Mouse (Mus musculus) c-Kit-positive CD71-positive TER-119-positive erythroid progenitor cells, embryonic 14.5 days (primary cell): ENCODE data around the gene Suclg2.

Experiments
- DNase-seq: peaks from one replicate; pipeline ENCODE4 v3.0.0-alpha.2; 2013; ENCODE audit warnings: low spot score

Suclg2 gene

DNA sequence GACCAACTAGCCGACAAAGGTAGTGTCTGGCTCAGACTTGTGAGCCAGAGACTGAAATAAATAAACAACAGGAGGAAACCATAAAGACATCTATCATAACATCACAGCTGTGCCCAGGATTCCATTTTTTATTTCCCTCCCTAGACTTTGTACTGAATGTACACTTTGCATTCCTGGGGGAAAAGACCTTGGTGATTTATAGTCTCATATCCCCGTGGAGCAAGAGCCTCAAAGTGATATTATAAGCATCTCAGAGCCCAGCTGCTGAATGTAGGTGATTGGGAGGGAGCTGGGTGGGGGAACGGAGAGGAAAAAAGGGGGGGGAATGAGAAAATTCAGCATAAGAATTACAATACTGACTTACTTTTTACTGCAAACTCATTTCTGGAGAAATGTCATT is 259.2 kb downstream of the Suclg2 start:
- no peak for DNase-seq

DNA sequence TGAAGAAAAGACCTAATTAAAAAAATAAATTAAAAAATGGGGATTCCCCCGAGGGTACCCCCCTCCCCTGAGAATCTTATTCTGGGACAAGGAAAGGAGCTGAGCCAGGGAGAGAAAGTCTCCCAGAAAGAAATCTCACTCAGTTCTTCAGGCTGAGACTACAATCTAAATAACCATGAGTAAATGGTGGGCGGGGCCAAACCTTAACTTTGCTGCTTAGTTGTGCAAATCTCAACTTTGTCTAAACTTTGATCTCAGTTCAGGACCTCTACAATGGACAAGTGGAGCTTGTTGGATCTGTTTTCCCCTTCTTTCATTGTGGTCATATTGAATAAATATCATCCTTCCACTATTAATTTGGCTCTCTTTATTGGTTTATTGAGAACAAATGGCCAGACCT is 272.4 kb downstream of the Suclg2 start:
- no peak for DNase-seq

- DNase-seq: no peak
Measured at GRCm38 (mm10) chr6:95445036-95445435, 273.6 kb downstream of the Suclg2 start.
